Mouse (Mus musculus): Measurements from ENCODE around the gene Slc25a44.
"Not testable (repeated sequence)": the region's sequence is repeated elsewhere in the genome, so short reads cannot be mapped to it uniquely, and the experiment has no call there.

The Slc25a44 gene

GRCm38 (mm10) chr3:88450379-88451131, 25.6 kb upstream of the Slc25a44 start:
- DNase-seq (ENCODE audit: low read depth, low spot score) = no peak

GRCm38 (mm10) chr3:88449395-88450023, 24.6 kb upstream of the Slc25a44 start:
- DNase-seq (ENCODE audit: low read depth, low spot score) = peak; percentile 70

GRCm38 (mm10) chr3:88448443-88448842, 23.5 kb upstream of the Slc25a44 start:
- no peak for DNase-seq (ENCODE audit: low read depth, low spot score)

- no peak for DNase-seq (ENCODE audit: low read depth, low spot score)
These were observed 22.8 kb upstream of the Slc25a44 start for GRCm38 (mm10) chr3:88447676-88448183.

- no peak for DNase-seq (ENCODE audit: low read depth, low spot score)
These were observed 21.7 kb upstream of the Slc25a44 start for GRCm38 (mm10) chr3:88446471-88447123.

- DNase-seq (ENCODE audit: low read depth, low spot score) = no peak
These were observed 17.9 kb upstream of the Slc25a44 start for GRCm38 (mm10) chr3:88442888-88443287.

GRCm38 (mm10) chr3:88442488-88442887, 17.5 kb upstream of the Slc25a44 start:
- no peak for DNase-seq (ENCODE audit: low read depth, low spot score)

GRCm38 (mm10) chr3:88440500-88441381, 15.8 kb upstream of the Slc25a44 start:
- DNase-seq (ENCODE audit: low read depth, low spot score) = no peak

GRCm38 (mm10) chr3:88439582-88439981, 14.6 kb upstream of the Slc25a44 start:
- DNase-seq (ENCODE audit: low read depth, low spot score) = no peak

- DNase-seq (ENCODE audit: low read depth, low spot score) = no peak
These were observed 12.5 kb upstream of the Slc25a44 start for GRCm38 (mm10) chr3:88437454-88437853.

GRCm38 (mm10) chr3:88436395-88437201, 11.7 kb upstream of the Slc25a44 start:
- peak; percentile 76 for DNase-seq (ENCODE audit: low read depth, low spot score)

- no peak for DNase-seq (ENCODE audit: low read depth, low spot score)
These were observed 10.6 kb upstream of the Slc25a44 start for GRCm38 (mm10) chr3:88435515-88435914.

- not testable (repeated sequence) for DNase-seq (ENCODE audit: low read depth, low spot score)
These were observed 3.7 kb upstream of the Slc25a44 start for GRCm38 (mm10) chr3:88428639-88429038.

GRCm38 (mm10) chr3:88427342-88427905, 2.5 kb upstream of the Slc25a44 start:
- no peak for DNase-seq (ENCODE audit: low read depth, low spot score)

- no peak for DNase-seq (ENCODE audit: low read depth, low spot score)
These were observed 925 bp upstream of the Slc25a44 start for GRCm38 (mm10) chr3:88425708-88426420.

GRCm38 (mm10) chr3:88425330-88425689, 371 bp upstream of the Slc25a44 start:
- DNase-seq (ENCODE audit: low read depth, low spot score) = no peak

- no peak for DNase-seq (ENCODE audit: low read depth, low spot score)
These were observed 2.8 kb downstream of the Slc25a44 start for GRCm38 (mm10) chr3:88422020-88422720.

GRCm38 (mm10) chr3:88420771-88421170, 4.2 kb downstream of the Slc25a44 start:
- DNase-seq (ENCODE audit: low read depth, low spot score) = no peak

- no peak for DNase-seq (ENCODE audit: low read depth, low spot score)
These were observed 6.9 kb downstream of the Slc25a44 start for GRCm38 (mm10) chr3:88418016-88418415.
